Mouse (Mus musculus) kidney, embryonic 14.5 days (tissue): Measurements from ENCODE around the gene Hspb8. TPM values are rescaled to one million over a fixed set of nuclear protein-coding genes. Genes with fewer than 3 reads are reported as not detected.

Source experiments
- ATAC-seq: fragments of 200-750 bp; cut with Nextera tagmentation; 2 replicates; pipeline ENCODE4 v1.8.0; 2017; ENCODE audit warnings: moderate number of reproducible peaks, mild to moderate bottlenecking, moderate TSS enrichment, moderate library complexity; ENCODE audit not compliant: low FRiP score, low TSS enrichment
- H3K27ac ChIP-seq: fragments of 300-500 bp; sonication (generic); 2 replicates; pipeline ENCODE4 v1.5.1; 2014; ENCODE audit warnings: low read depth, mild to moderate bottlenecking, low read length, moderate library complexity, mixed read lengths
- H3K27me3 ChIP-seq: fragments of 300-500 bp; sonication (generic); 2 replicates; pipeline ENCODE4 v1.6.1; 2014; ENCODE audit warnings: mild to moderate bottlenecking, low read length; ENCODE audit not compliant: control insufficient read depth, insufficient read depth
- H3K36me3 ChIP-seq: fragments of 300-500 bp; sonication (generic); 2 replicates; pipeline ENCODE4 v1.6.1; 2014; ENCODE audit warnings: low read length, mixed read lengths; ENCODE audit not compliant: control insufficient read depth, insufficient read depth
- H3K4me1 ChIP-seq: fragments of 300-500 bp; sonication (generic); 2 replicates; pipeline ENCODE4 v1.6.1; 2014; ENCODE audit warnings: low read length, mixed read lengths; ENCODE audit not compliant: control insufficient read depth, insufficient read depth
- H3K4me2 ChIP-seq: fragments of 300-500 bp; sonication (generic); replicated peaks from 2 replicates; pipeline ENCODE4 v1.6.1; 2014; ENCODE audit warnings: low read depth, mild to moderate bottlenecking, low read length
- H3K4me3 ChIP-seq: fragments of 300-500 bp; sonication (generic); 2 replicates; pipeline ENCODE4 v1.5.1; 2014; ENCODE audit warnings: mild to moderate bottlenecking, low read length
- H3K9ac ChIP-seq: fragments of 300-500 bp; sonication (generic); 2 replicates; pipeline ENCODE4 v1.6.1; 2014; ENCODE audit warnings: low read depth, mild to moderate bottlenecking, low read length, moderate library complexity
- H3K9me3 ChIP-seq: fragments of 300-500 bp; sonication (generic); 2 replicates; pipeline ENCODE4 v1.6.1; 2016; ENCODE audit warnings: low read length; ENCODE audit not compliant: control insufficient read depth
- WGBS: fragments of 180-500 bp; shearing (Covaris S2); extraction: QIAGEN DNeasy Blood & Tissue Kit; methylation state at CpG from one replicate; pipeline ENCODE4 v1.1.7; 2014; 5-methylcytosine and 5-hydroxymethylcytosine counted together
- polyA plus RNA-seq: library from polyadenylated mRNA; unstranded; fragments of >200 nt; fragmentation: Nextera tagmentation; extraction: Ambion mirVana; gene quantifications from 2 replicates; pipeline ENCODE4 v1.2.1, GENCODE M21; 2014

Gene Hspb8
- polyA plus RNA-seq, 1 experiment from 2014 or later = 2.4 TPM

DNA sequence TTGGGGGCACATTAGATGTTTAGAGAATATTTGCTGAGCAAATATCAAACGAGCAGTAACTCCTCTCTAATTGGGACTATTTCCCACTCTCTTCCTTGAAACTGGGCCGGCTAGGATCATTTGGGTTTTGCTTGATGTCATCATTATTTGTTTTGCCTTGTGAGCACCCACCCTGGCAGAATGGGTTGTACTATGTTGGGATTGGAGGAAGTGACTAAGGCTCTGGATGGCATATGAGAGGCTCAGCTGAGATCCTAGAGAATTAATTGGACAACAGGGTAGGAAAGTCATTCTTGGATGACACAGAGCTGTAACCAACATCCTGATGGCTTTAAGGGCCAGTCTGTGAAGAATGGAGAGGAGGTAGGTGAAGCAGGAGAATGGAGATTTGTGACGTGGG, 16.2 kb downstream of the Hspb8 start:
- 70% methylated on average over 3 of the region's 3 CpGs for WGBS
- H3K4me2 ChIP-seq = no peak overlapping the region
- H3K4me1 ChIP-seq = peaks cover 13% of the 10 kb centered on the region
- no peak overlapping the region for H3K4me3 ChIP-seq
- H3K36me3 ChIP-seq = no peaks in the 10 kb centered on the region
- ATAC-seq = no peak
- H3K9me3 ChIP-seq = no peaks in the 10 kb centered on the region
- H3K27ac ChIP-seq = no peak overlapping the region
- no peak overlapping the region for H3K9ac ChIP-seq
- H3K27me3 ChIP-seq = no peaks in the 10 kb centered on the region

GRCm38 (mm10) chr5:116405934-116406333, 16.7 kb downstream of the Hspb8 start:
- no peak for ATAC-seq
- WGBS = 95% methylated on average over 1 of the region's 1 CpGs
- H3K4me3 ChIP-seq = no peak overlapping the region
- H3K9ac ChIP-seq = no peak overlapping the region
- H3K27me3 ChIP-seq = no peaks in the 10 kb centered on the region
- no peaks in the 10 kb centered on the region for H3K9me3 ChIP-seq
- H3K4me2 ChIP-seq = no peak overlapping the region
- no peak overlapping the region for H3K27ac ChIP-seq
- H3K4me1 ChIP-seq = peaks cover 13% of the 10 kb centered on the region
- H3K36me3 ChIP-seq = no peaks in the 10 kb centered on the region

DNA sequence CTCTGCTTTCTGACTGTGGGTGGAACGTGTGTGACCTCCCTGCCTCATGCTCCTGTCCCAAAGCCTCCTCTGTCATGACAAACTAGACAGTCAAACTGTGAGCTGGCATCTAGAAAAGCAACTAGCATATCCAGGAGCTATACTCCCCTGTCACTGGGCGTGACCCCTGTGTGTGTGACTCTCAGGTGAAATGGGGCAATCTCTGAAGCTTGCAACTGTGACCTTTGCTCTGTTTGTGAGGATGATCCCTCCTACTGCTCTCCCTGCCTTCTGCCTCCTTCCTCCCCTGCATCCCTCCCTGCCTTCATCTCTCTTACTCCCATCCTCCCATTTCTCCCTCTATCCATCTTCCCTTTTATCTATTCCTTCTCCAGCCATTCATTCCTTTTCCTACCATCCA, 18.6 kb downstream of the Hspb8 start:
- WGBS = 80% methylated on average over 2 of the region's 2 CpGs
- Histone ChIP-seq H3K9me3 (no peaks in the 10 kb centered on the region), H3K36me3 (no peaks in the 10 kb centered on the region), H3K9ac (no peak overlapping the region), H3K27ac (no peak overlapping the region), H3K4me1 (0 out of 2 replicates have a peak, but pooled peaks cover 4% of the 10 kb centered on the region), H3K4me3 (no peak overlapping the region), H3K4me2 (no peak overlapping the region), H3K27me3 (no peaks in the 10 kb centered on the region)
- ATAC-seq = no peak

DNA sequence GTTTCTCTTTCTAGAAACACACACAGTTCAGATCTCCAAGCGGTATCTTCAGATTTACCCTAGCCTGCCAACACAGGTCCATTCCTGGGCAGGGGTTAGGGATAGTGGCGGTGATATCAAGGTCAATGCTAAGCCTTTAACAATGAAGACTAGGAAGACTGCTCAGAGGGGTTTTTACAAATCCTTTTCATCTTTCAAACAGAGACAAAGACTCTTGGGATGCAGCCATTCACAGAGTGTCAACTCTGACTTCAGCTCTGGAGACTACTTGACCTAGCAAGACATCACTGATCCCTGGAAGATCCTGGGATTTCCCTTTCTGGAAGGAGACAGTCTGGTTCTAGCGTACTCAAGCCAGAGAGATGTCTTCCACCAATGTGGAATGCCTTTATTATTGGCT, 21.9 kb downstream of the Hspb8 start:
- WGBS = 81% methylated on average over 3 of the region's 3 CpGs

GRCm38 (mm10) chr5:116400042-116400730, 22.5 kb downstream of the Hspb8 start:
- no peak overlapping the region for H3K4me2 ChIP-seq
- WGBS = 43% methylated on average over 8 of the region's 8 CpGs
- ATAC-seq = no peak
- no peaks in the 10 kb centered on the region for H3K4me1 ChIP-seq
- no peaks in the 10 kb centered on the region for H3K27me3 ChIP-seq
- no peak overlapping the region for H3K9ac ChIP-seq
- H3K36me3 ChIP-seq = no peaks in the 10 kb centered on the region
- no peaks in the 10 kb centered on the region for H3K9me3 ChIP-seq
- H3K4me3 ChIP-seq = no peak overlapping the region
- H3K27ac ChIP-seq = no peak overlapping the region

More for the DNA sequence above, 21.9 kb downstream of the Hspb8 start:
- no peaks in the 10 kb centered on the region for H3K36me3 ChIP-seq
- no peaks in the 10 kb centered on the region for H3K9me3 ChIP-seq
- no peak for ATAC-seq
- H3K4me3 ChIP-seq = no peak overlapping the region
- H3K27me3 ChIP-seq = no peaks in the 10 kb centered on the region
- no peak overlapping the region for H3K4me2 ChIP-seq
- H3K9ac ChIP-seq = no peak overlapping the region
- no peaks in the 10 kb centered on the region for H3K4me1 ChIP-seq
- no peak overlapping the region for H3K27ac ChIP-seq

- WGBS = 85% methylated on average over 5 of the region's 5 CpGs
- Histone ChIP-seq H3K27ac (no peak overlapping the region), H3K36me3 (no peaks in the 10 kb centered on the region), H3K4me3 (no peak overlapping the region), H3K4me1 (no peaks in the 10 kb centered on the region), H3K9ac (no peak overlapping the region), H3K4me2 (no peak overlapping the region), H3K27me3 (no peaks in the 10 kb centered on the region), H3K9me3 (no peaks in the 10 kb centered on the region)
- ATAC-seq = no peak
These were observed 26.6 kb downstream of the Hspb8 start for GRCm38 (mm10) chr5:116396104-116396503.

- no peaks in the 10 kb centered on the region for H3K9me3 ChIP-seq
- no peaks in the 10 kb centered on the region for H3K36me3 ChIP-seq
- no peak overlapping the region for H3K9ac ChIP-seq
- H3K4me1 ChIP-seq = no peaks in the 10 kb centered on the region
- no peak overlapping the region for H3K27ac ChIP-seq
- no peak for ATAC-seq
- no peak overlapping the region for H3K4me2 ChIP-seq
- no peaks in the 10 kb centered on the region for H3K27me3 ChIP-seq
- 83% methylated on average over 9 of the region's 9 CpGs for WGBS
- no peak overlapping the region for H3K4me3 ChIP-seq
These were observed 30.1 kb downstream of the Hspb8 start for GRCm38 (mm10) chr5:116392603-116393002.

- Histone ChIP-seq H3K9ac (no peak overlapping the region), H3K27ac (no peak overlapping the region; the same call in 1 of the 2 replicates)
- 77% methylated on average over 15 of the region's 15 CpGs for WGBS
These were observed 32.7 kb downstream of the Hspb8 start for GRCm38 (mm10) chr5:116389856-116390542.

DNA sequence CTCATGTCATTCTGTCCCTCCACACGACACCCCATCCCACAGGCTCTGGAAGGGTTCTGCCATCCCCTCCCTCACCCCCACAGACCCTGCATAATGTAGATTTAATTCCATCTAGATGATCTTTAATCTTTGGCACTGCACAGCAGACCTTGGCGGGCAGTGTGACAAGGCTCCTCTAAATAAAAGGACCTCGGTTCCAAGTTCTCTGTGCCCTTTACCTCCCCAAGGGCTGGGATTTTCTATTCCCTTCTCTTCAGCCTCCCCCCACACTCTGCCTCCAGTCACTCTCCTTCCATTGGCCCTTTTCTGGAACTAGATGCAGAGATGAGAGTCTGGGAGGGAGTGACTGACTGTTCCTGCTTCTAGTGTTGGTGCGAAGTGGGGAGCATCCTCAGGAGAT, 33.3 kb downstream of the Hspb8 start:
- whole genome bisulfite sequencing = 80% methylated on average over 4 of the region's 4 CpGs
- H3K9me3 ChIP-seq = no peaks in the 10 kb centered on the region
- no peak overlapping the region for H3K9ac ChIP-seq
- no peak overlapping the region for H3K4me3 ChIP-seq
- H3K27ac ChIP-seq = no peak overlapping the region
- H3K4me1 ChIP-seq = no peaks in the 10 kb centered on the region
- no peak for ATAC-seq
- H3K36me3 ChIP-seq = no peaks in the 10 kb centered on the region
- no peak overlapping the region for H3K4me2 ChIP-seq
- H3K27me3 ChIP-seq = no peaks in the 10 kb centered on the region

More at GRCm38 (mm10) chr5:116389856-116390542, 32.7 kb downstream of the Hspb8 start:
- no peaks in the 10 kb centered on the region for H3K9me3 ChIP-seq
- no peak overlapping the region for H3K4me2 ChIP-seq
- H3K27me3 ChIP-seq = no peaks in the 10 kb centered on the region
- no peak for ATAC-seq
- no peak overlapping the region for H3K4me3 ChIP-seq
- no peaks in the 10 kb centered on the region for H3K4me1 ChIP-seq
- no peaks in the 10 kb centered on the region for H3K36me3 ChIP-seq
